Mouse (Mus musculus): ENCODE data around the gene Fgfr2. TPM values are rescaled to one million over a fixed set of nuclear protein-coding genes. Genes with fewer than 3 reads are reported as not detected.

The Fgfr2 gene
- polyA plus RNA-seq, 1 experiment from 2014 or later = 24.1 TPM

- Histone ChIP-seq H3K27me3 (replicated peaks; ENCODE audit: control insufficient read depth, insufficient read depth, low read length) (no peaks in the 10 kb centered on the region), H3K4me1 (ENCODE audit: control insufficient read depth, insufficient read depth, low read depth, low read length) (peaks cover 9% of the 10 kb centered on the region), H3K27ac (ENCODE audit: low read depth, low read length) (no peak overlapping the region), H3K9ac (ENCODE audit: low read depth, low read length) (no peak overlapping the region), H3K36me3 (ENCODE audit: control insufficient read depth, insufficient read depth, low read length) (no peaks in the 10 kb centered on the region), H3K4me3 (ENCODE audit: low read length) (no peak overlapping the region), H3K9me3 (ENCODE audit: control insufficient read depth, low read length) (no peaks in the 10 kb centered on the region), H3K4me2 (ENCODE audit: low read length) (no peak overlapping the region)
- no peak for ATAC-seq
- WGBS = 74% methylated on average over 7 of the region's 7 CpGs
These were observed 2874.7 kb downstream of the Fgfr2 start for GRCm38 (mm10) chr7:130248403-130248802.

- peaks cover 9% of the 10 kb centered on the region for H3K4me1 ChIP-seq (ENCODE audit: control insufficient read depth, insufficient read depth, low read depth, low read length)
- no peak for ATAC-seq
- WGBS = 70% methylated on average over 10 of the region's 10 CpGs
These were observed 2875.3 kb downstream of the Fgfr2 start for GRCm38 (mm10) chr7:130247831-130248230.

DNA sequence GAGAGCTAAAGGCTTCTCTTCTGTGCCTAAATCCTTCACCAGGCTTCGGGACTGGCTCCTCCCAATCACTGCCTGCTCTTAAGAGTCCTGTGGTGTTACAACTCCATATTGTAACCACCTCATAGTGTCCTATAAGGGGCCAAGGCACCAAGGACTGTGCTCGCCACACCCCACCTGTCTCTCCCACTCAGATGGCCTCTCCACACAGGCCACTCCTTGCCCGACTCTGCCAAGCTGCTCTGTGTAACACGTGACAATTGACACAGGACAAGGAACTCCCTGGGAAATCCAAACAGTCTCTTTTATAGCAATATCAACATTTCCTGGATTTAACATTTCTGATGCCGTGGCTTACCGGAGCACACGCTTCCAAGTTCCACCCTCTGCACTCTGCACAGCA, 2876.7 kb downstream of the Fgfr2 start:
- Histone ChIP-seq H3K27me3 (replicated peaks; ENCODE audit: control insufficient read depth, insufficient read depth, low read length) (no peaks in the 10 kb centered on the region), H3K4me3 (ENCODE audit: low read length) (no peak overlapping the region), H3K4me2 (ENCODE audit: low read length) (no peak overlapping the region), H3K9me3 (ENCODE audit: control insufficient read depth, low read length) (no peaks in the 10 kb centered on the region), H3K4me1 (ENCODE audit: control insufficient read depth, insufficient read depth, low read depth, low read length) (peaks cover 9% of the 10 kb centered on the region), H3K36me3 (ENCODE audit: control insufficient read depth, insufficient read depth, low read length) (no peaks in the 10 kb centered on the region), H3K27ac (ENCODE audit: low read depth, low read length) (no peak overlapping the region), H3K9ac (ENCODE audit: low read depth, low read length) (no peak overlapping the region)
- no peak for ATAC-seq
- 69% methylated on average over 7 of the region's 7 CpGs for WGBS

More at GRCm38 (mm10) chr7:130247831-130248230, 2875.3 kb downstream of the Fgfr2 start:
- Histone ChIP-seq H3K4me2 (ENCODE audit: low read length) (no peak overlapping the region), H3K4me3 (ENCODE audit: low read length) (no peak overlapping the region), H3K27me3 (replicated peaks; ENCODE audit: control insufficient read depth, insufficient read depth, low read length) (no peaks in the 10 kb centered on the region), H3K27ac (ENCODE audit: low read depth, low read length) (no peak overlapping the region), H3K9ac (ENCODE audit: low read depth, low read length) (no peak overlapping the region), H3K9me3 (ENCODE audit: control insufficient read depth, low read length) (no peaks in the 10 kb centered on the region), H3K36me3 (ENCODE audit: control insufficient read depth, insufficient read depth, low read length) (no peaks in the 10 kb centered on the region)

DNA sequence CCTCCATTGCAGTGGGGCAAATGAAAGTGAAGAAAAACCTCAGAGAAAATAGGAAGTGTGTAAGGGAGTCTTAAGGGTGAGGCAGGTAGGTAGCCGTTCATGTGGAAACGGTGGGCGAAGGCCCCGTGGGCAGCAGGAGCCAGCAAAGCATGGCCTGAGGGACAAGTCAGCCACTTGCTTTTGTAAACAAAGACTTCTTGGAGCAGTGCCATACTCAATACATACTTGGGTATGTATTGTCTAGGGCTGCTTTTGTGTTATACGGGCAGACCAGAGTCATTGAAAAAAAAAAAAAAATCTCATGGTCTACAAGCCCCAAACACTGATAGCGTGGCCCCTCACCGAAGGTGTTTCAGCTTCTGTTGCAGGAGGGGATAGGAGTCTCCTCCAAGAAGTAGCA, 2878.6 kb downstream of the Fgfr2 start:
- Histone ChIP-seq H3K4me2 (ENCODE audit: low read length) (no peak overlapping the region), H3K4me1 (ENCODE audit: control insufficient read depth, insufficient read depth, low read depth, low read length) (peaks cover 9% of the 10 kb centered on the region), H3K4me3 (ENCODE audit: low read length) (no peak overlapping the region), H3K9me3 (ENCODE audit: control insufficient read depth, low read length) (no peaks in the 10 kb centered on the region), H3K27me3 (replicated peaks; ENCODE audit: control insufficient read depth, insufficient read depth, low read length) (no peaks in the 10 kb centered on the region), H3K36me3 (ENCODE audit: control insufficient read depth, insufficient read depth, low read length) (no peaks in the 10 kb centered on the region), H3K27ac (ENCODE audit: low read depth, low read length) (no peak overlapping the region), H3K9ac (ENCODE audit: low read depth, low read length) (no peak overlapping the region)
- 47% methylated on average over 7 of the region's 7 CpGs for WGBS
- no peak for ATAC-seq

DNA sequence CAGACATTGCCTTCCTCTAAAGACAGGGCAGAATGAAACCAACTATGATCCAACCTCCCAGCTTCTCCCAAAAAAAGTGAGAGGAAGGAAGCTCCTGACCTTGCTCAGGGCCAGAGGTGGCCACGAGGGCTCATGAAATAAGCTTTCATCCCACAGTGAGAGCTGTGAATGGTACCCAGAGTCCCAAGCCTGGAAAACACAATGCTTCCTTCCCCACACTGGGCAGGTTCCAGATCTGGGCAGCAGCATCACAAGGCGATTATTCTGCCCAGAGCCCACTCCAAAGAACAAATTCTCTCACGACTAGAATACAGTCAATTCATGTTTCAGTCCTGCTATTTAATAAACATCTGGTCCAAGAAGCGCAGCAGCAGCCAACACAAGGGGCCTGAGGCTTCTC, 2879.3 kb downstream of the Fgfr2 start:
- Histone ChIP-seq H3K4me1 (ENCODE audit: control insufficient read depth, insufficient read depth, low read depth, low read length) (peaks cover 9% of the 10 kb centered on the region), H3K36me3 (ENCODE audit: control insufficient read depth, insufficient read depth, low read length) (no peaks in the 10 kb centered on the region), H3K27ac (ENCODE audit: low read depth, low read length) (no peak overlapping the region), H3K9ac (ENCODE audit: low read depth, low read length) (no peak overlapping the region), H3K4me2 (ENCODE audit: low read length) (no peak overlapping the region), H3K27me3 (replicated peaks; ENCODE audit: control insufficient read depth, insufficient read depth, low read length) (no peaks in the 10 kb centered on the region), H3K4me3 (ENCODE audit: low read length) (no peak overlapping the region), H3K9me3 (ENCODE audit: control insufficient read depth, low read length) (no peaks in the 10 kb centered on the region)
- WGBS = 46% methylated on average over 4 of the region's 4 CpGs
- no peak for ATAC-seq

DNA sequence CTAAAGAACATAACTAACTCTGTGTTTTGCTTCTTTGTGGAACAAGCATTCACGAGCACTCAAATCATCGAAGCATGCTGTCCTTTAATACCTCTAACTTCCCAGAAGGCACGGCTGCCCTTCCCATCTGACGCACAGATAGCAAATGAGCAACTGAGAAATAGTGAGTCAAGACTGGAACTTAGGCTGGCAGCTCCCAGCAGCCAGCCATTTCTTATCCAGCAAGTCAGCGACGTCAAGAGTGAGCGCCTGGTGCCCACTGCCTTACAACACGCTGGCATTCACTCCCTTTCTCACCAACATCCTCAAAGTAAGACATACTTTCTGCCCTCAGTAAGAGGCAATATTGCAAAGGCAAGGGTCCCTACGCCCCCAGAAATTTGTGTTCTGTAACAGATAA, 2883.0 kb downstream of the Fgfr2 start:
- 79% methylated on average over 9 of the region's 9 CpGs for WGBS
- H3K36me3 ChIP-seq (ENCODE audit: control insufficient read depth, insufficient read depth, low read length) = no peaks in the 10 kb centered on the region
- H3K27me3 ChIP-seq (replicated peaks; ENCODE audit: control insufficient read depth, insufficient read depth, low read length) = no peaks in the 10 kb centered on the region
- no peaks in the 10 kb centered on the region for H3K9me3 ChIP-seq (ENCODE audit: control insufficient read depth, low read length)
- no peak overlapping the region for H3K4me3 ChIP-seq (ENCODE audit: low read length)
- H3K9ac ChIP-seq (ENCODE audit: low read depth, low read length) = no peak overlapping the region
- no peak overlapping the region for H3K27ac ChIP-seq (ENCODE audit: low read depth, low read length)
- peaks cover 7% of the 10 kb centered on the region for H3K4me1 ChIP-seq (ENCODE audit: control insufficient read depth, insufficient read depth, low read depth, low read length)
- ATAC-seq = no peak
- H3K4me2 ChIP-seq (ENCODE audit: low read length) = no peak overlapping the region

- no peak overlapping the region for H3K4me2 ChIP-seq (ENCODE audit: low read length)
- no peak overlapping the region for H3K27ac ChIP-seq (ENCODE audit: low read depth, low read length)
- H3K4me1 ChIP-seq (ENCODE audit: control insufficient read depth, insufficient read depth, low read depth, low read length) = no peaks in the 10 kb centered on the region
- no peak overlapping the region for H3K9ac ChIP-seq (ENCODE audit: low read depth, low read length)
- WGBS = 82% methylated on average over 5 of the region's 5 CpGs
- H3K9me3 ChIP-seq (ENCODE audit: control insufficient read depth, low read length) = no peaks in the 10 kb centered on the region
- no peaks in the 10 kb centered on the region for H3K36me3 ChIP-seq (ENCODE audit: control insufficient read depth, insufficient read depth, low read length)
- ATAC-seq = no peak
- H3K27me3 ChIP-seq (replicated peaks; ENCODE audit: control insufficient read depth, insufficient read depth, low read length) = no peaks in the 10 kb centered on the region
- no peak overlapping the region for H3K4me3 ChIP-seq (ENCODE audit: low read length)
These were observed 2885.9 kb downstream of the Fgfr2 start for GRCm38 (mm10) chr7:130237244-130237643.

DNA sequence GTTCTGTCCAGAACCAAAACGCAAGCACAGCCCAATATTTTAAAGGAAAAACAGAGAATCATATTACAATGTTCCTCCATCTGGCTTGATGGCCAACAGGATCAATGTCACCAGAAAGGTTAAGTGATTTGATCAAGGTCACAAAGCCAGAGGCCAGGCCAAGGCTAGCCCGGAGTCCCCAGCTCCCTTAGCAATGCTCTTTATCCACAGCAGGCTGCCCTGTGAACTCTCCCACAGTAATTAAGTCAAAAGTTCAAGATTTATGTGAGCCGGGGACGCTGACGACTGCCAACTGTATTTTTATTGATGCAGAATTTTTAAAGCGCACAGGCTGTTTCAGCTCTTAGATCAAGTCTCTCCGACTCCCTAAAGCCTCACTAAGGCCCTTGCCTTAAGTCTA, 2889.4 kb downstream of the Fgfr2 start:
- H3K27me3 ChIP-seq (replicated peaks; ENCODE audit: control insufficient read depth, insufficient read depth, low read length) = no peaks in the 10 kb centered on the region
- H3K36me3 ChIP-seq (ENCODE audit: control insufficient read depth, insufficient read depth, low read length) = no peaks in the 10 kb centered on the region
- 63% methylated on average over 7 of the region's 7 CpGs for WGBS
- H3K9ac ChIP-seq (ENCODE audit: low read depth, low read length) = no peak overlapping the region
- no peaks in the 10 kb centered on the region for H3K4me1 ChIP-seq (ENCODE audit: control insufficient read depth, insufficient read depth, low read depth, low read length)
- no peak overlapping the region for H3K4me3 ChIP-seq (ENCODE audit: low read length)
- no peak for ATAC-seq
- no peak overlapping the region for H3K27ac ChIP-seq (ENCODE audit: low read depth, low read length)
- H3K4me2 ChIP-seq (ENCODE audit: low read length) = no peak overlapping the region
- H3K9me3 ChIP-seq (ENCODE audit: control insufficient read depth, low read length) = no peaks in the 10 kb centered on the region

DNA sequence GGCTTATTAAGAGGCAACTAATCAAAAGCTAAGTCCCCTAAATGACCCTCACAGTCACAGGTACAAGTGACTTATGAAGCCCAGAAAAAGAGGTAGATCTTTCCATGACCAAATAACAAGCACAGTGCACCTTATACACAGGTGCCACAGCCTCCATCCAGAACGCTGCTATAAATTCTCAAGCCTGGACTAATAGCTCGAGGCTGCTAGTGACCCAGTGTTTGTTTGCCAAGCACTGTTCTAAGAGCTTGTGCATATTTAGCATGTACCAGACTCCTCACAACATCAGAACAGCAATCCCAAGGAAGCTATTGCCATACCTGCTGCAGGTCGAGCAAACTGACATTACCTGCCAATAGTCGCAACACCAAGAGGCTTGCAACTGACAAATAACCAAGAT, 2893.1 kb downstream of the Fgfr2 start:
- ATAC-seq = no peak
- no peaks in the 10 kb centered on the region for H3K36me3 ChIP-seq (ENCODE audit: control insufficient read depth, insufficient read depth, low read length)
- H3K9ac ChIP-seq (ENCODE audit: low read depth, low read length) = no peak overlapping the region
- 84% methylated on average over 4 of the region's 4 CpGs for whole genome bisulfite sequencing
- H3K4me2 ChIP-seq (ENCODE audit: low read length) = no peak overlapping the region
- no peaks in the 10 kb centered on the region; the same call in none of the 2 replicates for H3K4me1 ChIP-seq (ENCODE audit: control insufficient read depth, insufficient read depth, low read depth, low read length)
- H3K27ac ChIP-seq (ENCODE audit: low read depth, low read length) = no peak overlapping the region
- H3K4me3 ChIP-seq (ENCODE audit: low read length) = no peak overlapping the region
- H3K27me3 ChIP-seq (replicated peaks; ENCODE audit: control insufficient read depth, insufficient read depth, low read length) = no peaks in the 10 kb centered on the region
- H3K9me3 ChIP-seq (ENCODE audit: control insufficient read depth, low read length) = no peaks in the 10 kb centered on the region

DNA sequence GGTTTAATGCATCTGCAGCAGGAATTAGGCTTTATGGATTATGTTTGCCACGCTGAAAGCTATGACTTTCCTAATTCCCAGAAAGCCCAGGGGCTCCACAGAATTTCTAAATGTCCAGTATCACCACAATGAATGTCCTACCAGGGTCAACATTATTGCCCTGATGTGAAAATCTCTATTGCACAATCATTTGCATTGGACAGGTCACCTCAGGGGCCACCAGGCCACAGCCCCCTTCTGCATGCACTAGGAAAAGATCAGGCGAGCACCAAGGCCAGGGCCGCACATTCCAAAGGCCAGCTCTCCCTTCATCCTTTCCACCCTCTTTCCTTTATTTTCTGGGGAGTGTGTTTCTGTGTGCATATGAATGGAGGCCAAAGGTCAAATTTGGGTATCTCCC, 2897.9 kb downstream of the Fgfr2 start:
- Histone ChIP-seq H3K4me1 (ENCODE audit: control insufficient read depth, insufficient read depth, low read depth, low read length) (peaks cover 9% of the 10 kb centered on the region), H3K4me2 (ENCODE audit: low read length) (no peak overlapping the region), H3K9ac (ENCODE audit: low read depth, low read length) (no peak overlapping the region), H3K4me3 (ENCODE audit: low read length) (no peak overlapping the region), H3K9me3 (ENCODE audit: control insufficient read depth, low read length) (no peaks in the 10 kb centered on the region), H3K27me3 (replicated peaks; ENCODE audit: control insufficient read depth, insufficient read depth, low read length) (no peaks in the 10 kb centered on the region), H3K36me3 (ENCODE audit: control insufficient read depth, insufficient read depth, low read length) (no peaks in the 10 kb centered on the region), H3K27ac (ENCODE audit: low read depth, low read length) (no peak overlapping the region)
- WGBS = 74% methylated on average over 3 of the region's 3 CpGs
- no peak for ATAC-seq
